Mouse (Mus musculus) liver, embryonic 14.5 days (tissue): ENCODE data around the gene Armh2. TPM values are rescaled to one million over a fixed set of nuclear protein-coding genes. Genes with fewer than 3 reads are reported as not detected.

Experiments
- ATAC-seq: fragments of 200-750 bp; cut with Nextera tagmentation; 2 replicates; pipeline ENCODE4 v1.8.0; 2017; ENCODE audit warnings: moderate number of reproducible peaks, mild to moderate bottlenecking, moderate library complexity; ENCODE audit not compliant: insufficient read depth
- DNase-seq, 3 experiments: peaks; one replicate each; pipeline ENCODE4 v3.0.0-alpha.2; 2012 to 2013; ENCODE audit warnings: low read depth in 3 of 3, low spot score in 3 of 3
- H3K27ac ChIP-seq: fragments of 300-500 bp; sonication (generic); 2 replicates; pipeline ENCODE4 v1.5.1; 2014; ENCODE audit warnings: moderate library complexity, mild to moderate bottlenecking, control low read depth, inconsistent platforms
- H3K27me3 ChIP-seq: fragments of 300-500 bp; sonication (generic); 2 replicates; pipeline ENCODE4 v1.6.1; 2014; ENCODE audit warnings: mild to moderate bottlenecking, low read length, moderate library complexity; ENCODE audit not compliant: control insufficient read depth, insufficient read depth
- H3K36me3 ChIP-seq: fragments of 300-500 bp; sonication (generic); replicated peaks from 2 replicates; pipeline ENCODE4 v1.6.1; 2014; ENCODE audit warnings: low read depth; ENCODE audit not compliant: control insufficient read depth, insufficient read depth
- H3K4me1 ChIP-seq, 2 experiments: fragments of 200-500 bp in 1 of 2; fragments of 300-500 bp in 1 of 2; sonication (generic) in 1 of 2; replicated peaks; 2 replicates each; pipeline ENCODE4 v1.6.1; 2012 to 2014; ENCODE audit warnings: antibody characterized with exemption in 1 of 2, inconsistent platforms in 1 of 2, low read length in 1 of 2; ENCODE audit not compliant: control insufficient read depth in 2 of 2, insufficient read depth in 2 of 2
- H3K4me2 ChIP-seq: fragments of 300-500 bp; sonication (generic); 2 replicates; pipeline ENCODE4 v1.6.1; 2014; ENCODE audit warnings: low read depth, mild to moderate bottlenecking, control low read depth, moderate library complexity
- H3K4me3 ChIP-seq, 2 experiments: fragments of 200-500 bp in 1 of 2; fragments of 300-500 bp in 1 of 2; sonication (generic) in 1 of 2; 2 replicates each; pipeline ENCODE4 v1.5.1; 2012 to 2014; ENCODE audit warnings: low read depth in 2 of 2, low read length in 2 of 2, mild to moderate bottlenecking in 2 of 2, control low read depth in 1 of 2, inconsistent platforms in 1 of 2, moderate library complexity in 1 of 2; ENCODE audit not compliant: insufficient read depth in 1 of 2
- H3K9ac ChIP-seq: fragments of 300-500 bp; sonication (generic); replicated peaks from 2 replicates; pipeline ENCODE4 v1.6.1; 2014; ENCODE audit warnings: mild to moderate bottlenecking, control low read depth, moderate library complexity
- H3K9me3 ChIP-seq: fragments of 300-500 bp; sonication (generic); 2 replicates; pipeline ENCODE4 v1.6.1; 2016; ENCODE audit warnings: low read length, mixed read lengths; ENCODE audit not compliant: control insufficient read depth
- CTCF ChIP-seq: IDR thresholded peaks from 2 replicates; pipeline ENCODE4 v1.5.1; 2016; ENCODE audit warnings: antibody characterized with exemption, low read depth, control low read depth
- EP300 ChIP-seq: IDR thresholded peaks from 2 replicates; pipeline ENCODE4 v1.6.1; 2016; ENCODE audit warnings: antibody characterized with exemption, low read depth
- WGBS: fragments of 180-500 bp; shearing (Covaris S2); extraction: QIAGEN DNeasy Blood & Tissue Kit; methylation state at CpG from one replicate; pipeline ENCODE4 v1.1.7; 2014; ENCODE audit not compliant: insufficient replicate concordance; 5-methylcytosine and 5-hydroxymethylcytosine counted together
- polyA plus RNA-seq, 2 experiments: library from polyadenylated mRNA; depleted of rRNA in 1 of 2; stranded (reverse) in 1 of 2; unstranded in 1 of 2; fragments of >200 nt; fragmentation: Nextera tagmentation in 1 of 2; extraction: Ambion mirVana in 1 of 2; gene quantifications; 2 replicates each; pipeline versions ENCODE4 v1.2.1 to v1.2.3; 2012 to 2014

The Armh2 gene
- polyA plus RNA-seq, 2 experiments, result not detected

DNA sequence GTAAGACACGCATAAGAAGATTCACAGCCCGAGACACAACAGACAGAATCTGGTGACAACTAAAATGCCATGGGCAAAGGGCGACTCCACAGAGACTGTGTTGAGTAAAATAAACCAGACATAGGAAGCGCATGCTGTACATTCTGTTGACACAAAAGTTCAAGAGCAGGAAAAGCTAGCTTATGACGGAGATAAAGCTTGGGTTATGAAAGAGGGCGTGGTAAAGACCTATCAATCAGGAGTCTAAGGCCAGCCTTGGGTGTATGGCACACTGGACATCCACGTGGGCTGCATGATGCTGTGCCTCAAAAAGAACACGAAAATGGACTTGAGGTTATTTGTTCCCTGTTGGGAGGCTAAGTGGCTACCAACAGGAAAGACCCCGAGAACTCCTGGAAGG is 24.6 kb upstream of the Armh2 start:
- no peak for DNase-seq
- H3K27ac ChIP-seq, result no peak overlapping the region
- H3K4me3 ChIP-seq, result no peak overlapping the region
- no peak overlapping the region for H3K9ac ChIP-seq
- peaks cover 0 to 3% of the 10 kb centered on the region in 2 experiments; a peak in 2 of 4 replicates for H3K4me1 ChIP-seq
- H3K4me2 ChIP-seq, result no peak overlapping the region
- 68% methylated on average over 9 of the region's 9 CpGs for WGBS
- H3K9me3 ChIP-seq, result no peaks in the 10 kb centered on the region
- no peak for ATAC-seq
- TF ChIP-seq EP300 (no peak), CTCF (no peak)
- no peaks in the 10 kb centered on the region for H3K36me3 ChIP-seq
- H3K27me3 ChIP-seq, result no peaks in the 10 kb centered on the region

DNA sequence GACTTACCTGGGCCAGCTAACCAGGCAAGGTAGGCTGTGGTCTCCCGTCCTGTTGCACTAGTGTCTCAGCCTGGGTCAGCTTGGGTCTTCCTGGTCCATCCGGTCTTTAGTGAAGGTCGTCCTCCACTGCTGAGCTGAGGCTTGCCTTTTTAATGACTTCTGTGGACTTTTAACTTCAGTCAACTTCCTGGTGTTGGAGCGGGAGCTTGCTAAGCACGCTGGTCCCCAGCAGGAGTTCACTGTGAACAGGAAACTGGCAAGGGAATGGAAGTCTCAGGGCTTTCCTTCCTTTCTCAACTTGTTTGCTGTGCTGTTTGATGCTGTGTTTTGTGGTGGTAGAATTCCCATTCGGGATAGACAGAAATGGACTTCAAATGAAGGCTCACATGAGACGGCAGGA is 23.4 kb upstream of the Armh2 start:
- DNase-seq, result no peak
- no peak overlapping the region for H3K4me2 ChIP-seq
- H3K36me3 ChIP-seq, result no peaks in the 10 kb centered on the region
- H3K27ac ChIP-seq, result no peak overlapping the region
- no peak for TF ChIP-seq CTCF
- no peak for TF ChIP-seq EP300
- no peaks in the 10 kb centered on the region for H3K9me3 ChIP-seq
- H3K27me3 ChIP-seq, result no peaks in the 10 kb centered on the region
- no peak for ATAC-seq
- H3K4me3 ChIP-seq, result no peak overlapping the region
- H3K9ac ChIP-seq, result no peak overlapping the region
- H3K4me1 ChIP-seq, result peaks cover 0 to 3% of the 10 kb centered on the region in 2 experiments; a peak in 2 of 4 replicates
- WGBS, result 70% methylated on average over 7 of the region's 7 CpGs

DNA sequence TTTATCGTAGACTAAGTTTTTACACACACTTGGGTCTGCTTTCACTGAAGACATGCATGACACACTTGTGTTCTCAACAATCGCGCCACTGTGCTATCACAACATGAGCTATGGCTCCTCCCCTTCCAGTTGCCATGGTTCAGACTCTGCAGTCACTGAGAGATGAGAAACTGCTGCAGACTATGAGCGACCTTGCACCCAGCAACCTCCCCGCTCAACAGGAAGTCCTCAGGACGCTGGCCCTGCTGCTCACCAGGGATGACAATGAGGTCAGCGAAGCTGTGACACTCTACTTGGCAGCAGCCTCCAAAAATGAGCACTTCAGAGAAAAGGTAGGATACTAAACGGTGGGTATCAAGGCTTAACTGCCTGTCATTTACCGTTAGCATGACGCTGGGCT is 19.5 kb upstream of the Armh2 start:
- H3K9me3 ChIP-seq, result no peaks in the 10 kb centered on the region
- 75% methylated on average over 10 of the region's 10 CpGs for WGBS

DNA sequence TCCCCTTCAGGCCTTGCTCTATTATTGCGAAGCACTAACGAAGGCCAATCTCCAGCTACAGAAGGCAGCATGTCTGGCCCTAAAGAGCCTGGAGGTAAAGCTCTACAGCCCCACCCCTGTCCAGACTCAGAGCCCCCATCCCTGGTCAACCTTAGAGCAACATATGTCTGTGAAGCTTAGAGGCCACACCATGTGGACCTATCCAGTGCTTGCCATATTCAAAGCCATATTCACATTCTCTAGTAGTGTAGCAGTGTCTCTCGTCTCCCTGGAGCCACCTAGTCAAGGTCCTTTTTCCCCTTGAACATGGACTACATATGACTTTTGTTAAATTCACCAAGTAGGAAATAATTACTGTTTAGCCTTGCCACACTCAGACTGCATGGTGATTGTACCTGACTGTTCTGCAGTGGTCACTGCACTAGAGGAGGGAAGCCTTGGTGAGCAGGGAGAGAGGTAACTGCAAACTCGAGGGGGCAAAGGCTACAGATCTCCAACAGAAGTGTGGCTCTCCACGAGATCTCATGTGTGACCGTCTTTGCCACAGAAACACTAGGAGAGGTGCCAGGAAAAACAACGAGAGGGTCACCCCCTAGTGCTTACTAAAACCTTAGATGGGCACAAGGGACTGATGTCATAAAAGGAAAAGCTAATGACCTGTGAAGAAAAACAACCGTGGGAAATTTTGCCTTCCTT is 17.2 kb upstream of the Armh2 start:
- 68% methylated on average over 8 of the region's 8 CpGs for WGBS

More for the DNA sequence above, 19.5 kb upstream of the Armh2 start:
- H3K9ac ChIP-seq, result no peak overlapping the region
- H3K36me3 ChIP-seq, result no peaks in the 10 kb centered on the region
- no peak for TF ChIP-seq CTCF
- TF ChIP-seq EP300, result no peak
- no peak for DNase-seq
- no peak for ATAC-seq
- no peaks in the 10 kb centered on the region; a peak in 1 of 4 replicates for H3K4me1 ChIP-seq
- H3K4me3 ChIP-seq, result no peak overlapping the region
- no peak overlapping the region for H3K4me2 ChIP-seq
- no peaks in the 10 kb centered on the region for H3K27me3 ChIP-seq
- H3K27ac ChIP-seq, result no peak overlapping the region

DNA sequence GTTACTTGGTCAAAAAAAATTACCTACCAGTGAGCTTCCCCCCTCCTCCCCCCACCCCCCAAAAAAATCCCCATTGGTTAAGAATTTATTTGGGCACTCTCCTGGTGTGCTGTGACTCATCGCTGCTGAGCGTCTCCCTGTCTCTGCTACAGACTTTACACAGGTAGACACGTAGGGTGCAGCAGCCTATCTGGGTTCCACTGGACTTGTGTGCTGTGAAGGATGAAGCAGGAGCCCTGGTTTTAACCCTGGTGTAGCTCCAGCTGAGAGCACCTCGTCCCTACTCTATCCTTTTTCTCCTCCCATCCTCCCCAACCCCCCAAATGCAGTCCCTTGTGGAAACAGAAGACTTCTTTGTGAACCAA is 16.7 kb upstream of the Armh2 start:
- ATAC-seq (no peak), DNase-seq (no peak)
- Histone ChIP-seq H3K9ac (no peak overlapping the region), H3K27ac (no peak overlapping the region), H3K27me3 (no peaks in the 10 kb centered on the region), H3K4me1 (no peaks in the 10 kb centered on the region), H3K4me3 (no peak overlapping the region), H3K4me2 (no peak overlapping the region), H3K36me3 (no peaks in the 10 kb centered on the region), H3K9me3 (no peaks in the 10 kb centered on the region)
- WGBS, result 67% methylated on average over 4 of the region's 4 CpGs
- TF ChIP-seq CTCF (no peak), EP300 (no peak)

More for the DNA sequence above, 17.2 kb upstream of the Armh2 start:
- Histone ChIP-seq H3K4me1 (no peaks in the 10 kb centered on the region), H3K27me3 (no peaks in the 10 kb centered on the region), H3K4me2 (no peak overlapping the region), H3K9me3 (no peaks in the 10 kb centered on the region), H3K27ac (no peak overlapping the region), H3K36me3 (no peaks in the 10 kb centered on the region), H3K4me3 (no peak overlapping the region), H3K9ac (no peak overlapping the region)
- no peak for TF ChIP-seq EP300
- no peak for TF ChIP-seq CTCF
- ATAC-seq, result no peak
- no peak for DNase-seq
